19 mouse cellular contexts compared by ENCODE assay signal in the genomic region with DNA sequence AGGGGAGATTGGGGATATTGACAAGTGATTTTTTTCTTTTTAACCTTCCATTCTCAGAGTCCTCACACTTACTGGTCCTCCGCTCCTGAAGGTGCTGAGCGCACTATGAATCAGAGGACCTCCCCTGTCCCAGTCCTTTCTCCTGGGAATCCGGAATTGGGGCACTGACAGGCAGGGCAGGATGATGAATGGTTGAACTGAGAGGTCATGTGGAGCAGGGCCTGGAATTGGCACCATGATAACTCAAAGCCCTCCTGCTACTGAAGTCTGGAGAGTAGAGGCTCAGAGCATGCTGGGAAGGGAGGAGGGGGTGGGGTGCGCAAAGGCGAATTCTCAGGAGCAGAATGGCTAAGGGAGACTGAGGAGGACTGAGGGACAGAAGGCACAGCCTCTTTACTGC.
DNase-seq lines count a peak whose midpoint lies in the region; ATAC-seq lines count a peak whose summit lies in the region.
"Had no signal": no experiment of that assay in that cellular context is flagged by ENCODE, and none has a peak within 500 bp of the region (broad histone marks: within the 10 kb centered on the region; RNA-seq: fewer than 3 reads in every experiment).

No protein-coding gene starts in this region.

- no peaks in the 10 kb centered on the region for H3K36me3 ChIP-seq in neural tube, embryonic 15.5 days
- no peaks in the 10 kb centered on the region for H3K36me3 ChIP-seq in limb, embryonic 10.5 days
- H3K36me3 ChIP-seq: G1E; midbrain, embryonic 10.5 days had no signal

- H3K9ac ChIP-seq in neural tube, embryonic 15.5 days (replicated peaks) = no peak overlapping the region
- H3K9ac ChIP-seq: forebrain, postnatal 0 days had no signal

- peak; percentile 3 for DNase-seq in adrenal gland, adult 2 months
- DNase-seq in adrenal gland, postnatal 4 days (ENCODE audit: low spot score in 2 of 2) = no peak
- DNase-seq in neural tube, embryonic 10.5 days (ENCODE audit: extremely low spot score, low spot score) = peak; percentile 40
- peak; percentile 44 for DNase-seq in limb, embryonic 10.5 days (ENCODE audit: low spot score)
- no peak for DNase-seq in gastrocnemius, postnatal 4 days (ENCODE audit: low spot score in 2 of 2)
- no peak for DNase-seq in spleen, postnatal 14 days (ENCODE audit: low spot score in 2 of 2)
- no peak for DNase-seq in layer of hippocampus, adult 9-11 months
- DNase-seq: cerebellum, adult 8-10 months; forebrain, postnatal 0 days; gastrocnemius, adult 2 months; heart, adult 18-20 months; heart, postnatal 36 days; lung, adult 2 months; lung, postnatal 36 days; right cerebral cortex, adult 18-20 months; thymus, postnatal 25 days had no signal

- WGBS in neural tube, embryonic 15.5 days = 45% methylated on average over 5 of the region's 5 CpGs
- 47% methylated on average over 5 of the region's 5 CpGs for WGBS in limb, embryonic 10.5 days

- no peak overlapping the region for H3K27ac ChIP-seq in neural tube, embryonic 15.5 days (replicated peaks)
- no peak overlapping the region for H3K27ac ChIP-seq in limb, embryonic 10.5 days
- H3K27ac ChIP-seq: gastrocnemius, adult 2 months; midbrain, embryonic 10.5 days had no signal

- H3K4me3 ChIP-seq in neural tube, embryonic 15.5 days (replicated peaks) = no peak overlapping the region
- H3K4me3 ChIP-seq in limb, embryonic 10.5 days = no peak overlapping the region
- H3K4me3 ChIP-seq: gastrocnemius, adult 2 months; midbrain, embryonic 10.5 days had no signal

- no peak overlapping the region for H3K4me2 ChIP-seq in neural tube, embryonic 15.5 days

- peaks cover 3% of the 10 kb centered on the region; the same call in 1 of the 2 replicates for H3K4me1 ChIP-seq in neural tube, embryonic 15.5 days
- H3K4me1 ChIP-seq in limb, embryonic 10.5 days = peaks cover 9% of the 10 kb centered on the region
- H3K4me1 ChIP-seq: midbrain, embryonic 10.5 days had no signal

- H3K27me3 ChIP-seq in neural tube, embryonic 15.5 days (replicated peaks) = no peaks in the 10 kb centered on the region
- H3K27me3 ChIP-seq in limb, embryonic 10.5 days (ENCODE audit: low read depth, poor library complexity, severe bottlenecking) = no peaks in the 10 kb centered on the region

- no peaks in the 10 kb centered on the region for H3K9me3 ChIP-seq in neural tube, embryonic 15.5 days (replicated peaks)
- no peaks in the 10 kb centered on the region for H3K9me3 ChIP-seq in limb, embryonic 10.5 days (replicated peaks)
- H3K9me3 ChIP-seq: G1E; midbrain, embryonic 10.5 days had no signal

- no peak for ATAC-seq in neural tube, embryonic 15.5 days (ENCODE audit: low FRiP score)
- ATAC-seq: forebrain, postnatal 0 days had no signal

Comparison
In these comparisons a context has a peak if more than half of its experiments do, and no peak if none do; other contexts are left out.
1. DNase-seq: peak in adrenal gland, adult 2 months (single experiment), neural tube, embryonic 10.5 days (single experiment) and limb, embryonic 10.5 days (single experiment); none in adrenal gland, postnatal 4 days (0 of 2), gastrocnemius, postnatal 4 days (0 of 2), spleen, postnatal 14 days (0 of 2) and layer of hippocampus, adult 9-11 months (single experiment).